Mouse (Mus musculus) urinary bladder, adult 18-20 months (tissue): ENCODE data around the gene Dock11.

Source experiments
- DNase-seq, 2 experiments: peaks; one replicate each; pipeline ENCODE4 v3.0.0; 2022; ENCODE audit warnings: low spot score in 2 of 2, mixed read lengths in 2 of 2

Dock11 gene

DNA sequence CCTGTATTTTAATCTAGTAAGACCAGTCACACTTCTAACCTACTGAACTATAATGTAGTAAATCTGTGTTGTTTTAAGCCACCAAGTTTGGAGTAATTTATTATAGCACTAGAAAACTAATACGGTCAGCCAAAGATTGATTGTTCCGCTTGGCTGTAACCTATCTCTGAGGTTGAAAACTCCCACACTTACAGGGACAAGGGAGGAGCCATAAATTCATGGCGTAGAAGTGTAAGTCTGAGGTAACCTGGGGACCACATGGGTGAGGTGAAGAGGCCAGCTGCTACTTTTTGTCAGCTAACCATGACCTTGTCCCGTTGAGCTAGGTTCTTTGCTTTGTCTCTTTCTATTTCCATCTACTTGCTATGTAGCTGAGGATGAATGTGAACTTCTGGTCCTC is 61.5 kb downstream of the Dock11 start:
- no peak for DNase-seq

DNA sequence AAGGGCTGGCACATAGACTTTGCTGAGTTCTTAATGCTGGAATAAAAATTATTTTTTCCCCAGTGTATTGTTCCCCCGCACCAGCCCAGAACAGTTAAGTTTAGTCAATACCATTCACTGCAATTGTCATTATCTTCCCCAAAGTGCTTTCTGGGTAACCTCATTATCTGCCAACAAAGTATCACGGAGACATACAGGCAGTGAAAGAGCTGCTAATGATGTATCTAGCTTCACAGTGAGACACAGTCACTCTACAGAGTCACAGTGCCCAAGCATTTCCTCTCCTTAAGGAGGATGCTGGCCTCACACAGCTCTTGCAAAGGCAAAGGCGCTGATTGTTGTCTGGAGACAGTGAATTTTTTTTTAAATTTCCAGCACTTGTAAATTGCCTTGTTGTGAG is 63.3 kb downstream of the Dock11 start:
- no peak for DNase-seq

DNA sequence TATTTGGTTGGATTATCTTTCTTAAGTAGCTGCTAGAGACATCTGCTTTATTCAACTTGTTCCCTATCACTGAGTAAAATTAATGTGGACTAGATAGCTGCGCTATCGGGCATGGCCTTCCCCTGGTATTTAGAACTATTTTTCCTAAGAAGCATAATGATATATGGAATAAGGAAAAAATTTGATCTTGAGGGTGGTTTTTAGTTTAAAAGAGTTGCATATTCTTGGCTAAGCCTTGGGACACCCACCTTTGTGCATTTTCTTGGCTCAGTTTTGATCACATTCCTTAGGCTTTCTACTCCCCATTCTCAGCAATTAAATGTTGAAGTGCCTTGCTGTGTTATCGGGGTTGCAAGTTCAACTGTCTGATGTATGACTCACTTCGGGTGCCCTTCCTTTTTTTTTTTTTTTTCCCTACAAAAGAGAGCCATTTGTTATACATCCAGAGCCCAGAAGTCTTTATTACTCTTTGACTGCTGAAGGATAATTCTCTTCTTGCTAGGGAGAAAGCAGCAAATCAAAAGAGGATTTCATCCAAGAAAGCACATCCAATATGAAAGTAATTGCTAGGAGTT is 64.0 kb downstream of the Dock11 start:
- DNase-seq, result no peak

DNA sequence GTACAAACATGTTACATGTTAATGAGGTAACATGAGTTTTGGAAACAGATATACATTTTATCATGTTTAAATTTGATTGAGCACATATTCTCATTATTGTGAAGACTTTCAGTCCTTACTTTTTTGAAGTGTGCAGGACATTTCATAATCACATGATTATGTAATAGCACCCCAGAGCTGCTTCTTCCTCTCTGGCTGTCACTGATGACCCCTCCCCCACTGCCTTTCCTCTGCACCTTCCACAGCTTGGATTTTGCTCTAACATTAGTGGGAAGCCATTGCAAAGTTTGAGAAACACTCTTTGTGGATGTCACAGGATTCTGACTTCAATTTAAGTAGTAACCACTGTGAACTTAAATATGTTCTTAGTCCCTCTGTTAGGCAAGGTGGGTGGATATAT is 67.6 kb downstream of the Dock11 start:
- no peak for DNase-seq

DNA sequence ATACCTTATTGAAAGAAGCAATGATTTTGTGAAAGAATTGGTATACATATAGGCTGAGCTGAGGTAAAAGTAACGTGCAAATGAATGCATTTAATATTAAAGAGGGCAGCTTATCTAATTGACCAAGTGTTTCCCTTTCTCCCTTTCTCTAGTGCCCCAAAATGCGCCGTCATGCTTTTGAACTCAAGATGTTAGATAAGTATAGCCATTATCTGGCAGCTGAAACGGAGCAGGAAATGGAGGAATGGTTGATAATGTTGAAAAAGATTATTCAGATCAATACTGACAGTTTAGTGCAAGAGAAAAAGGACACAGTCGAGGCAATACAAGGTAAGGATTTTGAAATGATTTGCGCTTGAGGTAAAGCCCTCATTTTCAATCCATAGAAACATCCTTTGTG is 74.5 kb downstream of the Dock11 start:
- DNase-seq, result no peak

DNA sequence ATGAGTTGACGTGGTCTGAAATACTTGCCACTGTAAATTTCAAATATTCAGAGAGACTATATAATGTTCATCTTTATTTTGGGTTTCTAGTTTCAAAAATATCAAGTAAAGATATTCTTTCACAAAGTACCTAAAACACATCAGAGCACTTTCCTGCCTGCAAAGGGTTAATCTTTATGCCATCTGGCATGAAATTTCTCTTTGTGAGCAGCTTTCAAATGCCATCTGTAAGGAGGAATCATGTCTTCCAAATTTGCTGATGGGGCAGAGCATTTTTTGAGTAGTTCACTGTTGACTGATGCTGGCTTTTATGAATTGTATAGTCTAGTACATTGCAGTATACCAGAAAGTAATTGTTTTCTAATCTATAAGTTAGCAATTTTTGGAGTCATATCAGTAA is 80.6 kb downstream of the Dock11 start:
- no peak for DNase-seq

DNA sequence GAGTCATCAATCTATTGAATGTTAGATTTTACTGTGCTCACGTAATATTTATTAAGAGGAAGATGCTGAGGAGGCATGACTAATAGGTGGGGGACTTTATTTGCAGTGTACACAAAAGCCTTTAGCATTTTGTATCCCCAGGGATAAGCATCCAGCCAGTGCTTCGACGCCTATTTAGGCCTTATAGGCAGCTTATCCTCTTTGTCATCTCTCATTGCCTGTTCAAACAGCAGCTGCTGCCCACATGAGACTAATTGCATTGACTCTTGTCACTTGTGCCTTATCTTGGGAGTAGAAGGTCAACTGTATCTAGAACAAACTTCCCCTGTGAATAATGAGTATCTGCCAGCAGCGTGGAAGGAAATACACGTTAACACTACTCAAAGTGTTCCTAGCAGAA is 88.0 kb downstream of the Dock11 start:
- no peak for DNase-seq

DNA sequence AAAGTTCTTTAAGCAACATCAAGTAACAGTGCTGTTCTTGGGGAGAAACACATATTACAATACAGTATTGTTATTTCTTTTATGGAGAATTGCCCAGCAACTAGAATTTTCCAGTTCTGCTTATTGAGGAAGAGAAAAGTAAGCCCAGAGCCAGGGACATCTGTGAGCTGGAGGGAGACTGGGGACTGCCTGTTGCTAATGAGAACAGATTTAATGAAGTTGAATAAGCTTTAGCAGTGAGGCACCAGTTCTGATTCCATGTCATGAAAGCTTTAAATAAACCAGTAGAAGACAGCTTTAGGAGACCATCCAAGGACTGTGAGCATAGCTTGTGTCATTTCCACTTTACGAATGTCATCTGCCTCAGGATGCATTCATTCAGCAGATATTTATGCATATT is 99.3 kb downstream of the Dock11 start:
- no peak for DNase-seq

DNA sequence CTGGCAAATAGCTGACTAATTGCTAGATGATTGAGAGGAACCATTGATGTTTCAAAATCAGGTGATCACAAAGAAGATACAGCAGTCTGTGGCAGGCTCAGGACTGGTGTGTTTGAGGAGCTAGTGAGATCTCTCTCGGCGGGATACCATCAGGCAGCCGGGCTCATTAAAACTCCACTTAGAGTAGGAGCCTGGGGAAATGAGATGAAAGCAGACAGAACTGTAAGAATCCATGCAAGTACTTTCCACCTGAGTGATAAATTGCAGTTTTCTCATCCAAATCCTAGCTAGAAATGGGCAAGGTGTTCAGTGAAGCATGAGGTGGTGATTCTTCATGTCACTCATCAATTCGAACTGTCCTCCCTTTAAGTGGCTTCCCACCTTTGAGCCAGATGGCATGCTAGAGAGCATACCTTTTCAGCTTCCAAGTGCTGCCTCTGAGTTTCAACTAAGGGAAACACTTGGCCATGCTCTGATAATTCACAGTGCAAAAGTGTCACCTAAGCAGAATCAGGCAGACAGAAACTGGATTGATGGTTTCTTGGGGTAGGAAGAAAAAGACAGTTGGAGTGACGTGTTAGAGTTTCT is 102.0 kb downstream of the Dock11 start:
- DNase-seq, result no peak

DNA sequence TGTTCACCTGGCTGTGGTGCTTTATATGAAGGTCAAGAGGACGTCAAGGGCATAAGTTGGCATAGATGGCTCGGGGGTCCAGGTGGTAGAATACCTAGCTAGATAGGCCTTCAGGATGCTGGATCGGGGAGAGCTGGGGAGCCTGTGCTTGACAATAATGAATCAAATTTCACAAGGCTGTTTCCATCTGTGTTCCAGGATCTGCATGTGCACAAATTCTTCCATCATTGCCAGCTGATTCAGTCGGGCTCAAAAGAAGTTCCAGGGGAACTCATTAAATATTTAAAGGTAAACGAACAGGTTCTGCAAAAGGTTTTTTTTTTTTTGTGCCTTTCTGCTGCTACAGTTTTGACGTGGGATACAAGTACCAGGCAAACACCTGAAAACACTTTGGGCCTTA is 105.6 kb downstream of the Dock11 start:
- DNase-seq, result no peak

DNA sequence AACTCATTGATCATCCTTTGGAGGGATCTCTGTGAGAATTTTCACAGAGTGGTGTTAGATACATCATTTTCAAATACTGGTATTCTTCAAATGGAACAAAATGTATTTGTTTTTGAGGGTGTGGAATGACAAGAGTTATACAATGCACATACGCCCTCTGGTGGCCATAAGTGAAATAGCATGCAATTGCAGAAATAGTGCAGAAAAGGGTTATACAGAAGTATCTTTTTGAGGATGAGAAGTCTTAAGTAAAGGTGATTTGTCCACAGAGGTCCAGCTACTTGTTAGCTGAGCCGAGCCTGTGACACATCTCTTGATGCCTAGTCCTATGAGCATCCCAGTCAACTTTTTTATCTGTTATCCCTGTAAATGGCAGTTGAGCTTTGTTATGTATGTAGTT is 108.4 kb downstream of the Dock11 start:
- DNase-seq, result no peak

DNA sequence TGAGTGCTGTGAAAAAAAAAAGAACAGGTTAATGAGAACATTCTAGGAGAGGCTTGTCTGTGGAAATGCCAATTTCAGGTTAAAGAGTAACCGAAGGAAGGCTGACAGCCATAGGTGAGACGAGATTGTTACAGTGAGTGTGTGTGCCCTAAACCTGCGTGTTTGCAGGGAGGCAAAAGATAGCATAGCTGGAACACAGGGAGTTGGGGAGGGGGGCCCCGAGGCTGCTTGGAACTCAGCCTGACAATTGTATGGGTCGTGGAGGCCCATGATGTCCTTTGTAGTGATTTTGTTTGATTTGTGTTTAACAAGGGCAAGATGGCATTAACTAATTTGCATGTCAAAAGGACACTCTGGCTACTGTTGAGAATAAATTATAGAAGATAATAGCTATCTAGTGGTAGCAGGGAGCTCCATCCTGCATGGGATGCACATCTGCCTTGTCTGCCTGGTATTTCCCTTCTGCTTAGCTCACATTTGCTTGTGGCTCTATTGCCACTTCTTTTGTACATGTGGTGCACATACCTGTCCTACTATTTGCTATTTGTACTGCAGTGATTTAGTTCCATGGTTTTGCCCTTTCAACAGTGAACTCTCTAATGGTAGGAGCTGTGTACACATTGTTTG is 109.3 kb downstream of the Dock11 start:
- no peak for DNase-seq

DNA sequence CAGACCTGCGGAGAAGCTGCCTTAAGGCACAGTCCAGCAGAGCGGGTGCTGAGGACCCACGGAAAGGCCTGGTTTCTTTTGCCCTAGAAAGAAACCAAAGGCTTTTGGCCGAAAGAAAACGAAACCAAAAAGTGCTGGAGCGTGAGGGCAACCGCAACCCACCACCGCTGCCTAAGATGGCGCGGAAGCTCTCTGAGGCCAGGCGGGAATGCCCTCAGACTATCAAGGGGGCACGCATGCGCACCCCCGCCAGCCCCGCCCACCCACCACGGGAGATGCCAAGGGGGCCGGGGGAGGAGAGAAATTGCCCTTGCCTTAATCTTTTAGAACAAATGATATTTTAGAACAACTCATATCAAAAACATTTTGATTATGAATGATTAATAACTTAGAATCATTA is 137.0 kb downstream of the Dock11 start:
- no peak for DNase-seq

DNA sequence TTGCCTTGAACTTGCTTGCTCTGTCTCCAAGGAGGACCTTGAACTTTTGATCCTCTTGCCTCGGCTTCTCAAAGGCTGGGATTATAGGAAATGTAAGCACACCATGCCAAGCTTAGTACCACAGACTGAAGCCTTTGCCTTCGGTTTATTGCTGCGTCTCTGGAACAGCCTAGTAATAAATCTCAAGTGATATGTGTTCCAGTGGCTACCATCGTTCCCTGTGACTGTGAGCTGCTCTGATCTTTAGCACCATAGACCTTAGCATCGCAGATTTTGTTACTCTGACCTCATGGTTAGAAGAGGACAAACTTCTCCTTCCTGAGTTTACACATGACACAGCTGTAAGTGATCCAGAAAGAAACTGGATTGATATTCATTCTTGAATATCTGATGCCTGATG is 142.5 kb downstream of the Dock11 start:
- no peak for DNase-seq

DNA sequence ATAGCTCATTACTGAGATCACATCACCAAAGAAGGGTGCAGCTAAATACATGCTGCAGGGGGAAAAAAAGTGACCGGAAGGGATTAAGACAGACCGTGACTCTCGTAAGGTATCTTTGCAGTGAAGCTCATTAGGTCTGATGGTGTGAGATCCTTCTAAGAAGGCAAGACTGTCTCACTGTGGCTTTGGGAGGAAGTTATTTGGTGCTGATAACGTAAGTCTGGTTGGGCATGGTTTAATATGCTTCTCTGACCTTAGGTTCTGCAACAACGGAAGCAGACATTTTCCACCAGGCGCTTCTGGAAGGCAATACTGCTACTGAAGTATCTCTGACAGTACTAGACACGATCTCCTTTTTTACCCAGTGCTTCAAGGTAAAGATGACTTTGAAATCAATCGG is 145.4 kb downstream of the Dock11 start:
- no peak for DNase-seq

DNA sequence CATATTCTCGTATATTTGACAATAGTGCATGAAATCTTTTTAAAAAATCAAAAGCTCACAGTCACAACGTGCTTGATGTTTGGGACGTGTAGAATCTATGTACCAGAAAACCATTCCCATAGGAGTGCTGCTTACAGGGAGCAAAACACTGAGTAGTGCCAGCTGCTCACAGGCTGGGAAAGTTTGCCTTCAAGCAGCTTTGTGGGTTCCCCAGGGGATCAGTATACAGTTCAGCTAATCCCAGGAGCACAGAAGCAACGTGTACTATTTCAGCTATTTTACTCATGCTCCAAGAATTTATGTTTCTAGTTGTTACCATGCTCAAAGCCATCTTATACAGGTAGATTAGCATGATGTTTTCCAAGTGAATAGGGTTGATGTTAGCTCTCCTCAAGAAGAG is 157.1 kb downstream of the Dock11 start:
- DNase-seq, result no peak

DNA sequence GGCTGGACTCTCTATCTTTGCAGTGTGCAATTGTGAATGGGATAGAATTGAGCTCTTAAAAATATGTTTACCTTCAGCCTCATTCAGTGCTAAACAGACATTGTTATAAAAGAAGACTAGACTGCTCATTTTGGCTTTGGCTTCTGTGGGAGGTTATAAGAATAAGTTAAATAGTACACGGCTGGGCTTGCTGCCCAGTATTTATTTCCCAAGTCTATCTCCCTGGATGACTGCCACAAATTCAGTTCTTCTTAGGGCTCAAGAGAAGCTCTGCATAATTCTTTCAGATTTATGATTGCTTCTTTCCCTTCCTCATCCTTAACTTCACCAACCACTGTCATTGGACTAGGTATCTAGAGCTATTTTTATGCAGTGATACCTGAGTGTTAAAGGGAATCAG is 158.8 kb downstream of the Dock11 start:
- no peak for DNase-seq

DNA sequence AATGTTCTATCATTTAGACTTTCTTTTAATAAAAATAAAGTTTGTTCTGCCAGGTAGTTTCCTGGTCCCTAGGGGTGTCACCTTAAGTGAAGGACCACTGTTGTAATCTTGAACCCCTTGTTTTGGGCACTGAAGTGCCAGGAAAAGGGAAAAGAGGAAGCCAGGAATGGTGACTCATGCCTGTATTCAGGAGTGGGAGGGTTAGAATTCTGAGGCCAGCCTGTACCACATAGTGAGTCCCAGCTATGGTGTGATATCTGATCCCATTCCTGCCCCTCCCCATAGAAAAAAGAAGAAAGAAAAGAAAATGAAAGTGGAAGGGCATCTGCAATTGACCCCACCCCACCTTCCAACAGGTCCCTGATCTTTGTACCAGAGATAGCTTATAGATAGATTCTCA is 161.7 kb downstream of the Dock11 start:
- DNase-seq, result no peak

DNA sequence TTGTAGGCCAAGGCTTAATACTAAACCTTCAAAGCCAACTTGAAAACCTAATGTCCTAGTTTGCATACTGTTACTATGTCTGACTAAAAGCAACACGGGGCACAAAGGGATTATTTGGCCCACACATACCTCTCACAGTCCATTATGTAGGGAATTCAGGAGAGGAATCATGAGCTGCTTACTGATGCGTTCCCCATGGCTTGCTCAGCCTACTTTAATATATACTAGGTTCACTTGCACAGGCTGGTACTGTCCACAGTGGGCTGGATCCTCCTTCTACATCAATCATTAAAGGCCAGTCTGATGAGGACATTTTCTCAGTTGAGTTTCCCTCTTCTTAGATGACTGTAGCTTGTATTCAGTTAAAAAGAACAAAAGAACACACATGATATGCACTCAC is 185.4 kb downstream of the Dock11 start:
- DNase-seq, result no peak

DNA sequence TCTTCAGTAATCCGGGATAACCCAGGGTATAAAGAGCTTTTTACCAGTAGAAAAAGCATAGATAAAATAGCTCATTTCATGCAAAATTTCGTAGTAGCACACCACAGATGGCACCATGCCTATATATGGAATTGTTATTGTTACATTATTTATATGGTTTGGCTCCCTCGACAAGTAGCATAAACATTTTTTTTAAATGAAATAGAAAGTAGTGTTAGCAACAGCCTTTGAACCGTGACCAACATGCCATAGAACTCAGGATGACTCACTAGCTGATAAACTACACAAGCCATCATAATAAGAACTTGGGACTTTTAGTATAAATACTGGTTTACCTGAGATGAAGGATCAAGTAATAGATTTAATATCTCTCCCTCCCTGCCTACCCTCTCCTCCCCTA is 188.5 kb downstream of the Dock11 start:
- DNase-seq, result no peak

DNA sequence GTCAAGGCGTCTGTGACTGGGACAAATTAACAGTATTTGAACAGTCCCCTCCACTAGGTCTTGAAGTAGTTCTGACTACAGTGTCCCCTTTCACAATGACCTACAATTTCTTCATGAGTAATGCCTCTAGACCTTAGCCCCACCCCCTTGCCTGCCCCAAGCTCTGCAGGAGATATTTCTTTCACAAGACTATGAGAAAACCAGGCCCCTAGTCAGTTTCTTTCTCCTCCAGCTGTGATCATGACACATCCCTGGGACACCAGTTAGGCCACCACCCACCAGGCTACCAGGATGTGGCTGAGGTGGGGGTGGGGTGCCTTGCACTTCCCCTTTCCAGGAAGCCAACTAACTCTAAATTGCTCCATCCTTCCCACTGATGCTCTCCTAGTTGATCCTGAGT is 194.3 kb downstream of the Dock11 start:
- DNase-seq, result no peak

DNA sequence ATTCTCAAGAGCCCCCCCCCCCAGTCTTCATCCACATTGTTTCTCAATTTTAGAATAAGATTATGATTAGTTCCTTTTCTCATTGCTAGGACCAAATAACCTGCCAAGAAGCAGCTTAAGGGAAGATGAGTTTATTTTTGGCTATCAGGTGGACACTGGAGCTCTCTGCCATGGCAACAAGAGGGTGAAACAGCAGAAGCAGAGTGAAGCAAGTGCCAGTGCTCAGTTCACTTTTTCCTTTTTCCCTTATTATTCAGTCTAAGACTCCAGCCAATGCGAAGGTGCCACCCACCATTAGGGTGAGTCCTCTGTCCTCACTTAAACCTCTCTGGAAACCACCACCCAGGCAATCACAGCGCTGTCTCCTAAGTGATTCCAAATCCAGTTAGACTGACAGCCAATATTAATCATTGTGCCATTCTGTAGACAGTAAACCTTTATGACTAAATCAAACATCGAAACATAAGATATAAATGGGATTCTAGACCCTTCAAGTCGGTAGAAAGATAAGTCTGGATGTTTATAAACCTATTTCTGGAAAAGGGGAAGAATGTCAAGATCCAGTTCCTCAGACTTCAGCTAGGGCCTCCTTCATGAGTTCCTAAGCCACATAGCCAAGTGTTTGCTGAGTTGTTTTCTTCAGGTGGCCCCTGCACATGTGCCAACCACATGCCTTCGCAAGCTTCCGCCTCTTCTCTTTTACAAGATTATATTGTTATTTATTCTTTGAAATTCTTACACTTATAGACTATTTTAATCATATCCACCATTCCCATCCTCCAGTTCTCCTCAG is 200.0 kb downstream of the Dock11 start:
- no peak for DNase-seq

DNA sequence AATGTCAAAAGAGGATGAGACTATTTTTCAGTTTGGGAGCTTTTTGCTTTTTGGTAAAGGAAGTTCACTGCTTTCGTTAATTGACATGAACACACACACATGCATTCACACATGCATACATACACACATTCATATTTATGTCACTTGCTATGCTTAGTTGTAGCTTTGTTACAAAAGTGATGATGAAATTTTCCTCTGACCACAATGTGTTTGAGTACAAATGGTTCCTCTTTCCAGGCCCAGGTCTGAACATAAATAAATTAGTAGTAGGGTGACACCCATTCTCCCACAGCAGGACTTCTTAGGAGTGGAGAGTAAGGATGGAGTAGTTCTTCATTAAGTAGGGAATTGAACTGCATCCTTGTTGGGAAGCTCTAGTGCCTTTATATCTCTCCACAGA is 212.3 kb downstream of the Dock11 start:
- DNase-seq, result no peak
